Mouse (Mus musculus): Measurements from ENCODE around the gene Rnf215. TPM values are rescaled to one million over a fixed set of nuclear protein-coding genes. Genes with fewer than 3 reads are reported as not detected.
A peak's percentile ranks its signal among the peaks of the same experiment; 100 is the strongest.
"Not testable (repeated sequence)": the region's sequence is repeated elsewhere in the genome, so short reads cannot be mapped to it uniquely, and the experiment has no call there.

The Rnf215 gene
- polyA plus RNA-seq, 1 experiment from 2014 or later = 36.6 TPM

GRCm38 (mm10) chr11:4127059-4127458 lies 7.9 kb upstream of the Rnf215 start:
- Histone ChIP-seq H3K9me3 (peaks cover 12% of the 10 kb centered on the region; the same call in 1 of the 2 replicates), H3K27me3 (no peaks in the 10 kb centered on the region), H3K4me1 (replicated peaks) (no peaks in the 10 kb centered on the region), H3K4me2 (no peak overlapping the region), H3K27ac (no peak overlapping the region), H3K4me3 (replicated peaks) (no peak overlapping the region), H3K36me3 (no peaks in the 10 kb centered on the region), H3K9ac (replicated peaks) (no peak overlapping the region)
- WGBS = 89% methylated on average over 1 of the region's 1 CpGs
- ATAC-seq (ENCODE audit: insufficient number of reproducible peaks, insufficient read depth, low FRiP score, low TSS enrichment, low read depth) = no peak

- H3K27me3 ChIP-seq; H3K4me2 ChIP-seq; H3K27ac ChIP-seq; ATAC-seq (ENCODE audit: insufficient number of reproducible peaks, insufficient read depth, low FRiP score, low TSS enrichment, low read depth); H3K4me3 ChIP-seq (replicated peaks); H3K9ac ChIP-seq (replicated peaks); H3K4me1 ChIP-seq (replicated peaks); H3K36me3 ChIP-seq: not testable (repeated sequence)
- H3K9me3 ChIP-seq = peaks cover 13% of the 10 kb centered on the region; the same call in 1 of the 2 replicates
- 96% methylated on average over 4 of the region's 4 CpGs for WGBS
These were observed 6.5 kb upstream of the Rnf215 start for GRCm38 (mm10) chr11:4128461-4128860.

- H3K4me2 ChIP-seq = no peak overlapping the region
- H3K27ac ChIP-seq = no peak overlapping the region
- H3K36me3 ChIP-seq = peaks cover 20% of the 10 kb centered on the region
- peaks cover 13% of the 10 kb centered on the region for H3K4me1 ChIP-seq (replicated peaks)
- 52% methylated on average over 3 of the region's 3 CpGs for WGBS
- no peaks in the 10 kb centered on the region for H3K27me3 ChIP-seq
- H3K4me3 ChIP-seq (replicated peaks) = no peak overlapping the region
- no peak for ATAC-seq (ENCODE audit: insufficient number of reproducible peaks, insufficient read depth, low FRiP score, low TSS enrichment, low read depth)
- peaks cover 5% of the 10 kb centered on the region; the same call in 1 of the 2 replicates for H3K9me3 ChIP-seq
- H3K9ac ChIP-seq (replicated peaks) = no peak overlapping the region
These were observed 1.6 kb upstream of the Rnf215 start for GRCm38 (mm10) chr11:4133450-4133849.

GRCm38 (mm10) chr11:4134400-4134799 lies 602 bp upstream of the Rnf215 start:
- Histone ChIP-seq H3K27ac (no peak overlapping the region), H3K9me3 (peaks cover 5% of the 10 kb centered on the region; the same call in 1 of the 2 replicates), H3K4me1 (replicated peaks) (peaks cover 13% of the 10 kb centered on the region), H3K9ac (replicated peaks) (no peak overlapping the region), H3K4me3 (replicated peaks) (peak overlapping the region; percentile 83; the same call in 1 of the 2 replicates), H3K36me3 (peaks cover 29% of the 10 kb centered on the region), H3K27me3 (no peaks in the 10 kb centered on the region), H3K4me2 (peak overlapping the region; percentile 84; the same call in 1 of the 2 replicates)
- 0 out of 2 replicates have a peak, but pooled peaks have one; percentile 15 for ATAC-seq (ENCODE audit: insufficient number of reproducible peaks, insufficient read depth, low FRiP score, low TSS enrichment, low read depth)
- 54% methylated on average over 6 of the region's 6 CpGs for WGBS

- Histone ChIP-seq H3K4me1 (replicated peaks) (peaks cover 13% of the 10 kb centered on the region), H3K9me3 (no peaks in the 10 kb centered on the region), H3K36me3 (peaks cover 74% of the 10 kb centered on the region), H3K9ac (replicated peaks) (no peak overlapping the region), H3K27me3 (no peaks in the 10 kb centered on the region), H3K4me3 (replicated peaks) (no peak overlapping the region), H3K27ac (no peak overlapping the region), H3K4me2 (no peak overlapping the region)
- ATAC-seq (ENCODE audit: insufficient number of reproducible peaks, insufficient read depth, low FRiP score, low TSS enrichment, low read depth) = no peak
- WGBS = 58% methylated on average over 2 of the region's 2 CpGs
These were observed 4.0 kb downstream of the Rnf215 start for GRCm38 (mm10) chr11:4138964-4139363.

GRCm38 (mm10) chr11:4141505-4141904 lies 6.5 kb downstream of the Rnf215 start:
- no peaks in the 10 kb centered on the region for H3K9me3 ChIP-seq
- H3K9ac ChIP-seq (replicated peaks) = no peak overlapping the region
- peaks cover 4% of the 10 kb centered on the region; the same call in 1 of the 2 replicates for H3K4me1 ChIP-seq (replicated peaks)
- H3K36me3 ChIP-seq = peaks cover 89% of the 10 kb centered on the region
- ATAC-seq (ENCODE audit: insufficient number of reproducible peaks, insufficient read depth, low FRiP score, low TSS enrichment, low read depth) = no peak
- H3K27ac ChIP-seq = no peak overlapping the region
- H3K4me2 ChIP-seq = no peak overlapping the region
- H3K27me3 ChIP-seq = no peaks in the 10 kb centered on the region
- no peak overlapping the region for H3K4me3 ChIP-seq (replicated peaks)

- Histone ChIP-seq H3K36me3 (peaks cover 81% of the 10 kb centered on the region), H3K9me3 (no peaks in the 10 kb centered on the region), H3K4me1 (replicated peaks) (no peaks in the 10 kb centered on the region), H3K9ac (replicated peaks) (no peak overlapping the region), H3K27ac (no peak overlapping the region), H3K27me3 (no peaks in the 10 kb centered on the region), H3K4me2 (no peak overlapping the region), H3K4me3 (replicated peaks) (no peak overlapping the region)
- 87% methylated on average over 4 of the region's 4 CpGs for WGBS
- no peak for ATAC-seq (ENCODE audit: insufficient number of reproducible peaks, insufficient read depth, low FRiP score, low TSS enrichment, low read depth)
These were observed 7.3 kb downstream of the Rnf215 start for GRCm38 (mm10) chr11:4142352-4142751.

GRCm38 (mm10) chr11:4143281-4144062 lies 8.5 kb downstream of the Rnf215 start:
- ATAC-seq (ENCODE audit: insufficient number of reproducible peaks, insufficient read depth, low FRiP score, low TSS enrichment, low read depth) = no peak
- no peaks in the 10 kb centered on the region for H3K4me1 ChIP-seq (replicated peaks)
- H3K9me3 ChIP-seq = no peaks in the 10 kb centered on the region
- H3K27me3 ChIP-seq = no peaks in the 10 kb centered on the region
- H3K27ac ChIP-seq = no peak overlapping the region
- H3K9ac ChIP-seq (replicated peaks) = no peak overlapping the region
- no peak overlapping the region for H3K4me3 ChIP-seq (replicated peaks)
- WGBS = 87% methylated on average over 21 of the region's 21 CpGs
- H3K4me2 ChIP-seq = no peak overlapping the region
- peaks cover 80% of the 10 kb centered on the region for H3K36me3 ChIP-seq

GRCm38 (mm10) chr11:4146381-4146780 lies 11.4 kb downstream of the Rnf215 start:
- no peak overlapping the region for H3K27ac ChIP-seq
- H3K4me2 ChIP-seq = no peak overlapping the region
- no peaks in the 10 kb centered on the region for H3K9me3 ChIP-seq
- no peaks in the 10 kb centered on the region for H3K27me3 ChIP-seq
- peaks cover 59% of the 10 kb centered on the region for H3K36me3 ChIP-seq
- no peaks in the 10 kb centered on the region for H3K4me1 ChIP-seq (replicated peaks)
- no peak for ATAC-seq (ENCODE audit: insufficient number of reproducible peaks, insufficient read depth, low FRiP score, low TSS enrichment, low read depth)
- H3K4me3 ChIP-seq (replicated peaks) = no peak overlapping the region
- H3K9ac ChIP-seq (replicated peaks) = 0 out of 2 replicates have a peak overlapping the region, but pooled peaks have one; percentile 27
- 81% methylated on average over 6 of the region's 6 CpGs for WGBS

- H3K27me3 ChIP-seq = no peaks in the 10 kb centered on the region
- 79% methylated on average over 10 of the region's 10 CpGs for WGBS
- H3K36me3 ChIP-seq = peaks cover 55% of the 10 kb centered on the region
- no peak overlapping the region for H3K4me3 ChIP-seq (replicated peaks)
- H3K27ac ChIP-seq = no peak overlapping the region
- H3K9ac ChIP-seq (replicated peaks) = no peak overlapping the region
- H3K4me1 ChIP-seq (replicated peaks) = no peaks in the 10 kb centered on the region
- H3K4me2 ChIP-seq = no peak overlapping the region
- ATAC-seq (ENCODE audit: insufficient number of reproducible peaks, insufficient read depth, low FRiP score, low TSS enrichment, low read depth) = no peak
- no peaks in the 10 kb centered on the region for H3K9me3 ChIP-seq
These were observed 12.1 kb downstream of the Rnf215 start for GRCm38 (mm10) chr11:4147098-4147497.

- H3K36me3 ChIP-seq = peaks cover 44% of the 10 kb centered on the region
- no peaks in the 10 kb centered on the region for H3K27me3 ChIP-seq
- H3K4me2 ChIP-seq = no peak overlapping the region
- H3K9ac ChIP-seq (replicated peaks) = no peak overlapping the region
- no peak overlapping the region for H3K27ac ChIP-seq
- no peaks in the 10 kb centered on the region for H3K4me1 ChIP-seq (replicated peaks)
- no peaks in the 10 kb centered on the region for H3K9me3 ChIP-seq
- ATAC-seq (ENCODE audit: insufficient number of reproducible peaks, insufficient read depth, low FRiP score, low TSS enrichment, low read depth) = no peak
- H3K4me3 ChIP-seq (replicated peaks) = no peak overlapping the region
- 88% methylated on average over 5 of the region's 5 CpGs for WGBS
These were observed 13.1 kb downstream of the Rnf215 start for GRCm38 (mm10) chr11:4148120-4148519.

All from limb, embryonic 12.5 days (tissue).